Mouse (Mus musculus) heart, postnatal 4 days (tissue): Measurements from ENCODE around the gene Rere. TPM values are rescaled to one million over a fixed set of nuclear protein-coding genes. Genes with fewer than 3 reads are reported as not detected.
A peak's percentile ranks its signal among the peaks of the same experiment; 100 is the strongest.
"Not testable (repeated sequence)": the region's sequence is repeated elsewhere in the genome, so short reads cannot be mapped to it uniquely, and the experiment has no call there.

Source experiments
- DNase-seq: peaks from one replicate; pipeline ENCODE4 v3.0.0; 2021
- total RNA-seq, 2 experiments: library from RNA; stranded (reverse); gene quantifications; 2 replicates each; pipeline ENCODE4 v1.2.3; 2021

The Rere gene
- total RNA-seq, 2 experiments from 2014 or later, result 70.0 to 72.5 TPM

- no peak for DNase-seq
Measured at GRCm38 (mm10) chr4:150469274-150469673, 187.8 kb downstream of the Rere start.

GRCm38 (mm10) chr4:150470674-150471328 is 189.4 kb downstream of the Rere start:
- DNase-seq, result no peak

- no peak for DNase-seq
Measured at GRCm38 (mm10) chr4:150472751-150473436, 191.4 kb downstream of the Rere start.

GRCm38 (mm10) chr4:150473437-150474070 is 192.1 kb downstream of the Rere start:
- no peak for DNase-seq

- DNase-seq, result peak; percentile 60
Measured at GRCm38 (mm10) chr4:150474086-150474485, 192.6 kb downstream of the Rere start.

GRCm38 (mm10) chr4:150476258-150476657 is 194.8 kb downstream of the Rere start:
- no peak for DNase-seq

- DNase-seq, result no peak
Measured at GRCm38 (mm10) chr4:150478006-150478405, 196.6 kb downstream of the Rere start.

- DNase-seq, result not testable (repeated sequence)
Measured at GRCm38 (mm10) chr4:150483081-150483480, 201.6 kb downstream of the Rere start.

- DNase-seq, result no peak
Measured at GRCm38 (mm10) chr4:150486097-150486496, 204.7 kb downstream of the Rere start.

- DNase-seq, result no peak
Measured at GRCm38 (mm10) chr4:150487109-150487508, 205.7 kb downstream of the Rere start.

GRCm38 (mm10) chr4:150488096-150488748 is 206.8 kb downstream of the Rere start:
- DNase-seq, result peak; percentile 79

GRCm38 (mm10) chr4:150488767-150489166 is 207.3 kb downstream of the Rere start:
- DNase-seq, result no peak

- DNase-seq, result no peak
Measured at GRCm38 (mm10) chr4:150490050-150490449, 208.6 kb downstream of the Rere start.

GRCm38 (mm10) chr4:150491710-150492109 is 210.3 kb downstream of the Rere start:
- no peak for DNase-seq

- DNase-seq, result no peak
Measured at GRCm38 (mm10) chr4:150493258-150493937, 212.0 kb downstream of the Rere start.

- not testable (repeated sequence) for DNase-seq
Measured at GRCm38 (mm10) chr4:150493938-150494330, 212.5 kb downstream of the Rere start.

- no peak for DNase-seq
Measured at GRCm38 (mm10) chr4:150495568-150495967, 214.1 kb downstream of the Rere start.

GRCm38 (mm10) chr4:150504304-150505021 is 223.0 kb downstream of the Rere start:
- DNase-seq, result no peak

- DNase-seq, result no peak
Measured at GRCm38 (mm10) chr4:150509026-150509712, 227.7 kb downstream of the Rere start.

GRCm38 (mm10) chr4:150510036-150510435 is 228.6 kb downstream of the Rere start:
- no peak for DNase-seq

GRCm38 (mm10) chr4:150513387-150513786 is 231.9 kb downstream of the Rere start:
- not testable (repeated sequence) for DNase-seq
